Mouse (Mus musculus): ENCODE results near the gene Dnajc10.

DNA sequence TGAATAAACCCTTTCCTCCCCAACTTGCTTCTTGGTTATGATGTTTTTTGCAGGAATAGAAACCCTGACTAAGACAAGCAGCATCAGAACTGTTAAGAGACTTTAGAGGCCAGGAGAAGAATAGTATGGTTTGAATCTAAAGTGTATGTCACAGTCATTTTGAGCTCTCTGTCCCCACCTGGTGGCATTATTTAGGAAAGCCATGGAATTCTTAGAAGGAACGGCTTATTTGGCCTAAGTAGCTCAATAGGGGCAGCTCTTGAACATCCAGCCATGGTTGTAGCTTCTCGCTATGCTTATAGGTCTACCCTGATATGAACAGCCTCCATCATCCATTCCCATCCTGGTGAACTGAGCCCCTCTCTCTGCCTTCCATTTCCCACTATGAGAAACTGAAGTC lies 40.1 kb upstream of the Dnajc10 start:
- TF ChIP-seq POLR2A (IDR thresholded peaks at IDR 0.05; ENCODE audit: insufficient read depth, low read length), result no peak
- no peak for TF ChIP-seq CTCF (IDR thresholded peaks at IDR 0.05; ENCODE audit: low read depth, low read length)
